Mouse (Mus musculus) liver, adult 2 months (tissue): Measurements from ENCODE around the gene Robo2. TPM values are rescaled to one million over a fixed set of nuclear protein-coding genes. Genes with fewer than 3 reads are reported as not detected.

Experiments
- DNase-seq: peaks from one replicate; pipeline ENCODE4 v3.0.0-alpha.2; 2011; ENCODE audit warnings: low read depth, low spot score; ENCODE audit errors: extremely low read depth
- H3K27ac ChIP-seq: fragments of 200-500 bp; replicated peaks from 2 replicates; pipeline ENCODE4 v1.5.1; 2012; ENCODE audit warnings: low read depth, mild to moderate bottlenecking, control low read depth, inconsistent platforms, low read length; ENCODE audit not compliant: insufficient read depth
- H3K27me3 ChIP-seq: fragments of 200-500 bp; 2 replicates; pipeline ENCODE4 v1.6.1; 2012; ENCODE audit warnings: mild to moderate bottlenecking, moderate library complexity, low read length, inconsistent platforms; ENCODE audit not compliant: control insufficient read depth, insufficient read depth
- H3K36me3 ChIP-seq: fragments of 200-500 bp; 2 replicates; pipeline ENCODE4 v1.6.1; 2012; ENCODE audit warnings: low read length, inconsistent platforms; ENCODE audit not compliant: control insufficient read depth, insufficient read depth
- H3K4me1 ChIP-seq: fragments of 200-500 bp; 2 replicates; pipeline ENCODE4 v1.6.1; 2011; ENCODE audit warnings: low read length; ENCODE audit not compliant: control insufficient read depth, insufficient read depth
- H3K4me3 ChIP-seq: fragments of 200-500 bp; 2 replicates; pipeline ENCODE4 v1.5.1; 2011; ENCODE audit warnings: low read depth, mild to moderate bottlenecking, control low read depth, low read length, moderate library complexity; ENCODE audit not compliant: insufficient read depth
- H3K79me2 ChIP-seq: fragments of 200-500 bp; 2 replicates; pipeline ENCODE4 v1.6.1; 2012; ENCODE audit warnings: inconsistent platforms, mild to moderate bottlenecking, low read length, moderate library complexity; ENCODE audit not compliant: control insufficient read depth, insufficient read depth
- H3K9ac ChIP-seq: fragments of 200-500 bp; 2 replicates; pipeline ENCODE4 v1.6.1; 2012; ENCODE audit warnings: low read depth, mild to moderate bottlenecking, control low read depth, inconsistent platforms, low read length
- CTCF ChIP-seq: fragments of 200-500 bp; IDR thresholded peaks from 2 replicates; pipeline ENCODE4 v1.5.1; 2011; ENCODE audit warnings: low read depth, low read length, control low read depth
- POLR2A ChIP-seq: fragments of 200-500 bp; IDR thresholded peaks from 2 replicates; pipeline ENCODE4 v1.6.1; 2011; ENCODE audit warnings: low read length, control low read depth; ENCODE audit not compliant: insufficient read depth; ENCODE audit errors: extremely low read depth
- WGBS: fragments of 180-500 bp; shearing (Covaris S2); methylation state at CpG from one replicate; pipeline ENCODE4 v1.1.7; 2018; 5-methylcytosine and 5-hydroxymethylcytosine counted together
- polyA plus RNA-seq: library from polyadenylated mRNA; depleted of rRNA; stranded (reverse); fragments of >200 nt; gene quantifications from 2 replicates; pipeline ENCODE4 v1.2.3, GENCODE M21; 2012
- total RNA-seq: library from RNA; depleted of rRNA; stranded (reverse); fragments of >200 nt; gene quantifications from 2 replicates; pipeline ENCODE4 v1.2.3, GENCODE M21; 2014

Robo2 gene
- total and polyA plus RNA-seq, 2 experiments, result 1.2 to 2.8 TPM

DNA sequence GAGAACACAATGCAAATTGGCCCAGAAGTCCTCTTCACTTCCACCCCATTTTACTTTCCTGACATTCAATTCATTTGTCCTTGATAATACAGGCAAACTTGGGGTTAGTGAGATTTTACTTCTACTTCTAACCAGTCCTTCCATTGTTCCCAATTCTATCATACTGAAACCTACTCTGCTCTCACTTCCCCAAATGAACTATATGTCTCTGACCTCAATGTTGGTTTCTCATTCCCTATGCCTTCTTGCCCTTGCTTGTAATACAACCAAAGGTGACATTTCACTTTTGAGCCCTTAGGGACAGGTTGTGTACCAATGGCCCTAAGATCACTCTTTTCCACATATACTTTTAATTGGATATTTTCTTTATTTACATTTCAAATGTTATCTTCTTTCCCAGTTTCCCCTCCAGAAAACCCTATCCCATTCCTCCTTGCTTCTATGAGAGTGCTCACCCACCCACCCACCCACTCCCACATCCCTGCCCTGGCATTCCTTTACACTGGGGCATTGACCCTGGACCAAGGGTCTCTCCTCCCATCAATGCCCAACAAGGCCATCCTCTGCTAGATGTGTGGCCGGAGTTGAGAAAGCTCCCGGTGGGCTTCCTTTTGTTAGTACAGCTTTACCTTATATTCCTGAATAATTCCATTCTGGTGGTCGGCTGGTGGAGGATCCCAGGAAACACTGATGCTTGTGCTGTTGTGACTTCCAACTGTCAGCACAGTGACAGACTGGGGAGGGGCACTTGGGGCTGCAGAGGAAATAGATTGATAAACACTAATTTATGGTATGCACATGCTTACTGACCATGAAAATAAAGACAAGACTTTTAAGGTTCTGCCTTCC is 453.7 kb downstream of the Robo2 start:
- Histone ChIP-seq H3K9ac (no peak overlapping the region), H3K4me1 (no peaks in the 10 kb centered on the region), H3K36me3 (no peaks in the 10 kb centered on the region), H3K79me2 (no peaks in the 10 kb centered on the region), H3K27ac (no peak overlapping the region), H3K4me3 (no peak overlapping the region), H3K27me3 (no peaks in the 10 kb centered on the region)
- peak; percentile 6 for DNase-seq
- WGBS, result 79% methylated on average over 3 of the region's 3 CpGs
- TF ChIP-seq POLR2A, result no peak
- no peak for TF ChIP-seq CTCF

GRCm38 (mm10) chr16:73946171-73946570 is 465.5 kb downstream of the Robo2 start:
- Histone ChIP-seq H3K27me3 (no peaks in the 10 kb centered on the region), H3K9ac (no peak overlapping the region), H3K27ac (no peak overlapping the region), H3K4me1 (no peaks in the 10 kb centered on the region), H3K36me3 (no peaks in the 10 kb centered on the region), H3K79me2 (no peaks in the 10 kb centered on the region), H3K4me3 (no peak overlapping the region)
- no peak for DNase-seq
- 89% methylated on average over 6 of the region's 6 CpGs for WGBS
- TF ChIP-seq CTCF (no peak), POLR2A (no peak)

DNA sequence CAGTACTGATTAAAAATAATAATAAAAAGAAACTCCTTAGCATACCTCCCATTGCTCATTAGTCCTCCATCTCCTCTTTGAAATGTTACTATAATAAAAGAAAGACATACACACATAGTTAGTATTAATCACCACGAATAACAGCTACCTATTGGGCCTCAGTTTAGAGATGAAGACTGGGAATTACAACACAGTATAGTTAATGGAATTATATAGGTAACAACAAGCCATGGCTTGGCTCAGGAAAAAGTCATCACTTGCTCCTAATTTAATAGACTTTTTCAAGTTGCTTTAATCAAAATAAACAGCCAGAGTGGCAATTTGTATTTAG is 471.4 kb downstream of the Robo2 start:
- Histone ChIP-seq H3K27me3 (no peaks in the 10 kb centered on the region), H3K36me3 (no peaks in the 10 kb centered on the region), H3K4me1 (no peaks in the 10 kb centered on the region), H3K27ac (no peak overlapping the region), H3K79me2 (no peaks in the 10 kb centered on the region), H3K9ac (no peak overlapping the region), H3K4me3 (no peak overlapping the region)
- DNase-seq, result no peak
- 47% methylated on average over 1 of the region's 1 CpGs for WGBS
- no peak for TF ChIP-seq CTCF
- no peak for TF ChIP-seq POLR2A

DNA sequence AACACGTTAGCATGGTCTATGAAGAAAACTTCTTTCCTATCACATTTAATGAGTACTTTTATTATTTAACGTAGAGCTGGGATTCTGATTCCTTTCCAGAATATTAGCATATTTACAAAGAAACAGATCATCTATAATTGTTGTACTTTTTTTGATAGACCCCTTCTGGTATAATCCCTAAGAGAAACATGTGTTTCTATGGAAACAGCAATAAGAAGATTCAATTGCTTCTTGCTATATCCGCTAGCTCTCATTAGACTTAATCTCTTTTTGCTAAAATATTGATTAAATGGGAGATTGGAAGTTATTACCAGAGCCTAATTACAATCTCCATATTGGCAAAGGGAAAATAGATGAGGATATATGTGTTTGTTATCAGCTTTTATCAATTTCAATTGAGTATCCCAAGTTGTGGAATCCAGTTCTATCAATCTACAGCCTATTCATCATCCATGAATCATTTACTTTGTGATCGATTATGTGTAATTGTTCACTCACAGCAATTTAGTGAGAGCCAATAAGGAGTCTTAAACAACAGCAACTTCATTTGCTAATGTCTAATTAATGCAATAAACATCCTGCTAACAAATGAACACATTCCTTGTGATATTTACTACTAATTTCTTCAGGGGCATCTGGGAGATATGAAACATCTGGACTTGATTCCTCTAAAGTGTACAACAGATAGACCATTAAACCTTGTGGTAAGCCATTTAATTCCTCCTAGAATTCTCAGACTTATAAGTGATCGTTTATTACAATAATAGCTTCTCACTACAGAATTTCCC is 472.0 kb downstream of the Robo2 start:
- no peaks in the 10 kb centered on the region for H3K4me1 ChIP-seq
- H3K36me3 ChIP-seq, result no peaks in the 10 kb centered on the region
- no peaks in the 10 kb centered on the region for H3K27me3 ChIP-seq
- no peak for DNase-seq
- TF ChIP-seq POLR2A, result no peak
- no peak for TF ChIP-seq CTCF
- no peak overlapping the region for H3K27ac ChIP-seq
- no peaks in the 10 kb centered on the region for H3K79me2 ChIP-seq
- 76% methylated on average over 5 of the region's 5 CpGs for WGBS
- no peak overlapping the region for H3K9ac ChIP-seq
- no peak overlapping the region for H3K4me3 ChIP-seq

GRCm38 (mm10) chr16:73930323-73930722 is 481.3 kb downstream of the Robo2 start:
- TF ChIP-seq CTCF (no peak), POLR2A (no peak)
- 86% methylated on average over 4 of the region's 4 CpGs for WGBS
- no peaks in the 10 kb centered on the region for H3K4me1 ChIP-seq

DNA sequence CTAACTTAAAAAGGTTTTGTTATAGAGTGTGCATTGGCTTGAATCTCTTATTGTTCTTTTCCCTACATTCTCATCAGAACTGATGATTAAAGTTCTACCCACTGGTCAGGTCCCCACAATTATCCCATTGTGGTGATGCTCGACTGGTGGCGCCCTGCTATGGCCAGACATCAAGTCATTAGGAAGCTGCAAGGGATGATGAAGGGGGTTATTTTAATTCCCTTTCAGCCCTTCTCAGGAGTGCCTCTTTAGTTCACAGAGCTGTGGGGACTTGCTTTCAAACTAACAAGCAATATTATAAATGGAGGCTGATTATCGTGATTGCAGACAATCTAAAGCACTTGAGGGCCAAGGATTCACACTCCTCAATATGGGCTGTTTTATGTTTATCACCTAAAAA is 484.1 kb downstream of the Robo2 start:
- H3K27me3 ChIP-seq, result no peaks in the 10 kb centered on the region
- no peaks in the 10 kb centered on the region for H3K4me1 ChIP-seq
- DNase-seq, result no peak
- H3K9ac ChIP-seq, result no peak overlapping the region
- 84% methylated on average over 3 of the region's 3 CpGs for WGBS
- H3K4me3 ChIP-seq, result no peak overlapping the region
- H3K27ac ChIP-seq, result no peak overlapping the region
- TF ChIP-seq POLR2A, result no peak
- TF ChIP-seq CTCF, result no peak
- H3K36me3 ChIP-seq, result no peaks in the 10 kb centered on the region
- H3K79me2 ChIP-seq, result no peaks in the 10 kb centered on the region

More at GRCm38 (mm10) chr16:73930323-73930722, 481.3 kb downstream of the Robo2 start:
- no peak for DNase-seq
- no peak overlapping the region for H3K9ac ChIP-seq
- H3K27ac ChIP-seq, result no peak overlapping the region
- no peaks in the 10 kb centered on the region for H3K79me2 ChIP-seq
- no peaks in the 10 kb centered on the region for H3K36me3 ChIP-seq
- no peaks in the 10 kb centered on the region for H3K27me3 ChIP-seq
- no peak overlapping the region for H3K4me3 ChIP-seq
